Comparison of ENCODE assay signal across 9 mouse cellular contexts in genomic region chr4:33125409-33126084, GRCm38 (mm10). TPM values are rescaled to one million over a fixed set of nuclear protein-coding genes. Genes with fewer than 3 reads are reported as not detected.
DNase-seq lines count a peak whose midpoint lies in the region; ATAC-seq and TF ChIP-seq lines count a peak whose summit lies in the region.
"Had no signal": no experiment of that assay in that cellular context is flagged by ENCODE, and none has a peak within 500 bp of the region (broad histone marks: within the 10 kb centered on the region; RNA-seq: fewer than 3 reads in every experiment).

No protein-coding gene starts in this region.

- no peaks in the 10 kb centered on the region for H3K9me3 ChIP-seq in midbrain, postnatal 0 days (ENCODE audit: low read length)
- peaks cover 3% of the 10 kb centered on the region; the same call in 1 of the 2 replicates for H3K9me3 ChIP-seq in midbrain, embryonic 10.5 days (replicated peaks)

- no peak overlapping the region for H3K4me3 ChIP-seq in heart, adult 2 months
- no peak overlapping the region for H3K4me3 ChIP-seq in midbrain, postnatal 0 days (ENCODE audit: low read depth, low read length)
- no peak overlapping the region for H3K4me3 ChIP-seq in midbrain, embryonic 10.5 days

- H3K9ac ChIP-seq in heart, adult 2 months (ENCODE audit: low read depth, low read length): no peak overlapping the region
- no peak overlapping the region for H3K9ac ChIP-seq in midbrain, postnatal 0 days (replicated peaks; ENCODE audit: low read length, poor library complexity, severe bottlenecking)

- no peak for TF ChIP-seq POLR2A in heart, adult 2 months (IDR thresholded peaks at IDR 0.05; ENCODE audit: insufficient read depth, low read depth, low read length)

- no peaks in the 10 kb centered on the region for H3K27me3 ChIP-seq in heart, adult 2 months (ENCODE audit: control insufficient read depth, insufficient read depth, low read length)
- H3K27me3 ChIP-seq in midbrain, postnatal 0 days (ENCODE audit: insufficient read depth, low read length): no peaks in the 10 kb centered on the region
- H3K27me3 ChIP-seq in midbrain, embryonic 10.5 days (ENCODE audit: low read depth, poor library complexity, severe bottlenecking): no peaks in the 10 kb centered on the region

- intact Hi-C loops in heart, adult 2 months (cut with DNase I): loop anchor here (2.0 kb wide), 1 partner anchor 79 kb away; no protein-coding TSS in a partner anchor

- DNase-seq in heart, adult 18-20 months: peak; percentile 22 to 31
- no peak for DNase-seq in heart, adult 2 months
- DNase-seq in midbrain, postnatal 0 days (ENCODE audit: low spot score): peak; percentile 85
- no peak for DNase-seq in midbrain, embryonic 10.5 days (ENCODE audit: low spot score)
- DNase-seq in cerebellum, postnatal 36 days: peak; percentile 68 to 71
- DNase-seq in right cerebral cortex, postnatal 14 days: peak; percentile 29
- DNase-seq in ovary, postnatal 10 days (ENCODE audit: low spot score): no peak
- no peak for DNase-seq in layer of hippocampus, adult 9-11 months

- no peaks in the 10 kb centered on the region; the same call in 1 of the 2 replicates for H3K4me1 ChIP-seq in heart, adult 2 months (ENCODE audit: control insufficient read depth, insufficient read depth, low read length)
- no peaks in the 10 kb centered on the region for H3K4me1 ChIP-seq in midbrain, postnatal 0 days (ENCODE audit: insufficient read depth, low read length)
- H3K4me1 ChIP-seq in midbrain, embryonic 10.5 days: no peaks in the 10 kb centered on the region

- no peaks in the 10 kb centered on the region for H3K79me2 ChIP-seq in heart, adult 2 months (replicated peaks; ENCODE audit: control insufficient read depth, insufficient read depth, low read length)

- TF ChIP-seq CTCF in heart, adult 2 months (IDR thresholded peaks at IDR 0.05): no peak
- no peak for TF ChIP-seq CTCF in midbrain, postnatal 0 days (IDR thresholded peaks at IDR 0.05)

- TF ChIP-seq EP300 in heart, adult 2 months (IDR thresholded peaks at IDR 0.05; ENCODE audit: insufficient read depth, low read depth, low read length): no peak

- ATAC-seq in midbrain, postnatal 0 days (ENCODE audit: low FRiP score): no peak

- H3K4me2 ChIP-seq in midbrain, postnatal 0 days (ENCODE audit: low read depth, low read length, poor library complexity, severe bottlenecking): no peak overlapping the region

- no peaks in the 10 kb centered on the region for H3K36me3 ChIP-seq in heart, adult 2 months (ENCODE audit: control insufficient read depth, insufficient read depth, low read length)
- H3K36me3 ChIP-seq in midbrain, postnatal 0 days (ENCODE audit: insufficient read depth, low read length): no peaks in the 10 kb centered on the region
- no peaks in the 10 kb centered on the region for H3K36me3 ChIP-seq in midbrain, embryonic 10.5 days

- WGBS in heart, adult 2 months: 38% methylated on average over 10 of the region's 10 CpGs
- 57% methylated on average over 10 of the region's 10 CpGs for WGBS in midbrain, postnatal 0 days
- WGBS in midbrain, embryonic 10.5 days: 83% methylated on average over 10 of the region's 10 CpGs

- no peak overlapping the region for H3K27ac ChIP-seq in heart, adult 2 months
- H3K27ac ChIP-seq in midbrain, postnatal 0 days (ENCODE audit: low read depth, low read length): no peak overlapping the region
- H3K27ac ChIP-seq in midbrain, embryonic 10.5 days (replicated peaks): no peak overlapping the region

RNA-seq across cellular contexts. Expression of gene Gabrr1, which starts 6.8 kb away (rescaled TPM):
- total RNA-seq in heart, adult 18-20 months (2021): under 1 TPM; 0.59 to 0.62 TPM
- total RNA-seq in heart, adult 2 months (2021): under 1 TPM; 0.27 to 0.50 TPM
- polyA plus RNA-seq in heart, adult 2 months (2012; rRNA removed): 0.20 and 0.23 TPM in 2 replicates
- 1.4 and 1.8 TPM in 2 replicates for total RNA-seq in midbrain, postnatal 0 days (2014; rRNA removed)
- 1.4 and 1.5 TPM in 2 replicates for polyA plus RNA-seq in midbrain, postnatal 0 days (2015; fragmentation: Nextera tagmentation; extraction: Ambion mirVana)
- polyA plus RNA-seq in midbrain, embryonic 10.5 days (2016; fragmentation: Nextera tagmentation; extraction: Ambion mirVana): 0.07 TPM in 1 of 2 replicates, not detected in the other
- polyA plus RNA-seq: liver, embryonic 16.5 days had no signal

Comparison
In these comparisons a context has a peak if more than half of its experiments do, and no peak if none do; other contexts are left out.
1. DNase-seq: peak in heart, adult 18-20 months (2 of 2), midbrain, postnatal 0 days (single experiment), cerebellum, postnatal 36 days (2 of 2) and right cerebral cortex, postnatal 14 days (single experiment); none in heart, adult 2 months (0 of 2), midbrain, embryonic 10.5 days (single experiment), ovary, postnatal 10 days (single experiment) and layer of hippocampus, adult 9-11 months (single experiment).